Mouse (Mus musculus) stomach, embryonic 14.5 days (tissue): ENCODE results near the gene Slc33a1. TPM values are rescaled to one million over a fixed set of nuclear protein-coding genes. Genes with fewer than 3 reads are reported as not detected.

Experiments used
- ATAC-seq: fragments of 200-750 bp; cut with Nextera tagmentation; 2 replicates; pipeline ENCODE4 v1.8.0; 2017; ENCODE audit warnings: low read depth, moderate TSS enrichment; ENCODE audit not compliant: insufficient number of reproducible peaks, insufficient read depth, low FRiP score
- H3K27ac ChIP-seq: fragments of 300-500 bp; sonication (generic); 2 replicates; pipeline ENCODE4 v1.5.1; 2014; ENCODE audit warnings: mild to moderate bottlenecking, low read length, moderate library complexity, mixed read lengths
- H3K27me3 ChIP-seq: fragments of 300-500 bp; sonication (generic); 2 replicates; pipeline ENCODE4 v1.6.1; 2014; ENCODE audit warnings: low read length, control low read depth, mixed read lengths; ENCODE audit not compliant: control insufficient read depth, insufficient read depth
- H3K36me3 ChIP-seq: fragments of 300-500 bp; sonication (generic); 2 replicates; pipeline ENCODE4 v1.6.1; 2014; ENCODE audit warnings: mild to moderate bottlenecking, control low read depth, low read length, moderate library complexity, mixed read lengths; ENCODE audit not compliant: control insufficient read depth, insufficient read depth
- H3K4me1 ChIP-seq: fragments of 300-500 bp; sonication (generic); 2 replicates; pipeline ENCODE4 v1.6.1; 2014; ENCODE audit warnings: low read length, control low read depth, mixed read lengths; ENCODE audit not compliant: control insufficient read depth, insufficient read depth
- H3K4me2 ChIP-seq: fragments of 300-500 bp; sonication (generic); replicated peaks from 2 replicates; pipeline ENCODE4 v1.6.1; 2014; ENCODE audit warnings: low read depth, low read length, control low read depth
- H3K4me3 ChIP-seq: fragments of 300-500 bp; sonication (generic); 2 replicates; pipeline ENCODE4 v1.5.1; 2014; ENCODE audit warnings: low read depth, low read length, control low read depth
- H3K9ac ChIP-seq: fragments of 300-500 bp; sonication (generic); replicated peaks from 2 replicates; pipeline ENCODE4 v1.6.1; 2014; ENCODE audit warnings: low read depth, mild to moderate bottlenecking, control low read depth, low read length, moderate library complexity, mixed read lengths
- H3K9me3 ChIP-seq: fragments of 300-500 bp; sonication (generic); 2 replicates; pipeline ENCODE4 v1.6.1; 2016; ENCODE audit warnings: low read depth, low read length, control low read depth; ENCODE audit not compliant: control insufficient read depth
- WGBS: fragments of 180-500 bp; shearing (Covaris S2); extraction: QIAGEN DNeasy Blood & Tissue Kit; methylation state at CpG from one replicate; pipeline ENCODE4 v1.1.7; 2014; 5-methylcytosine and 5-hydroxymethylcytosine counted together
- polyA plus RNA-seq: library from polyadenylated mRNA; unstranded; fragments of >200 nt; fragmentation: Nextera tagmentation; extraction: Ambion mirVana; gene quantifications from 2 replicates; pipeline ENCODE4 v1.2.1, GENCODE M21; 2014

Slc33a1 gene
- polyA plus RNA-seq, 1 experiment from 2014 or later, result 15.3 TPM

GRCm38 (mm10) chr3:63963421-63964099 lies 1.0 kb downstream of the Slc33a1 start:
- Histone ChIP-seq H3K36me3 (no peaks in the 10 kb centered on the region), H3K27ac (no peak overlapping the region), H3K9ac (peak overlapping the region; percentile 73), H3K4me2 (peak overlapping the region; percentile 55), H3K4me1 (peaks cover 8% of the 10 kb centered on the region; the same call in 1 of the 2 replicates), H3K4me3 (peak overlapping the region; percentile 90), H3K9me3 (no peaks in the 10 kb centered on the region), H3K27me3 (no peaks in the 10 kb centered on the region)
- 5% methylated on average over 25 of the region's 25 CpGs for WGBS
- ATAC-seq, result no peak

GRCm38 (mm10) chr3:63949837-63950236 lies 14.7 kb downstream of the Slc33a1 start:
- no peak for ATAC-seq
- no peaks in the 10 kb centered on the region for H3K4me1 ChIP-seq
- H3K9me3 ChIP-seq, result no peaks in the 10 kb centered on the region
- H3K9ac ChIP-seq, result no peak overlapping the region
- no peak overlapping the region for H3K27ac ChIP-seq
- H3K27me3 ChIP-seq, result no peaks in the 10 kb centered on the region
- no peak overlapping the region for H3K4me2 ChIP-seq
- H3K4me3 ChIP-seq, result no peak overlapping the region
- H3K36me3 ChIP-seq, result 0 out of 2 replicates have a peak, but pooled peaks cover 6% of the 10 kb centered on the region
- 84% methylated on average over 3 of the region's 3 CpGs for WGBS

- Histone ChIP-seq H3K4me1 (no peaks in the 10 kb centered on the region), H3K9me3 (no peaks in the 10 kb centered on the region), H3K4me3 (no peak overlapping the region), H3K27me3 (no peaks in the 10 kb centered on the region), H3K9ac (no peak overlapping the region), H3K27ac (no peak overlapping the region), H3K4me2 (no peak overlapping the region), H3K36me3 (no peaks in the 10 kb centered on the region)
- ATAC-seq, result no peak
- WGBS, result 80% methylated on average over 2 of the region's 2 CpGs
Measured at GRCm38 (mm10) chr3:63941204-63941850, 23.2 kb downstream of the Slc33a1 start.

GRCm38 (mm10) chr3:63938928-63939327 lies 25.6 kb downstream of the Slc33a1 start:
- Histone ChIP-seq H3K4me3 (no peak overlapping the region), H3K36me3 (no peaks in the 10 kb centered on the region), H3K27ac (no peak overlapping the region), H3K27me3 (no peaks in the 10 kb centered on the region), H3K4me1 (no peaks in the 10 kb centered on the region), H3K4me2 (no peak overlapping the region), H3K9me3 (no peaks in the 10 kb centered on the region), H3K9ac (no peak overlapping the region)
- WGBS, result 74% methylated on average over 2 of the region's 2 CpGs
- ATAC-seq, result no peak

GRCm38 (mm10) chr3:63928878-63929859 lies 35.4 kb downstream of the Slc33a1 start, which contains the start of gene E130311K13Rik:
Gene E130311K13Rik (minus strand): TSS chr3:63929472.
- peak within 1 kb of the TSS; percentile 60 for H3K4me3 ChIP-seq
- no peaks in the 10 kb centered on the region for H3K27me3 ChIP-seq
- peak within 1 kb of the TSS; percentile 50 for H3K4me2 ChIP-seq
- peak within 1 kb of the TSS; percentile 88 for H3K9ac ChIP-seq
- H3K4me1 ChIP-seq, result no peaks in the 10 kb centered on the region
- no peaks in the 10 kb centered on the region for H3K9me3 ChIP-seq
- no peaks in the 10 kb centered on the region for H3K36me3 ChIP-seq
- peak within 1 kb of the TSS; percentile 58; the same call in 1 of the 2 replicates for H3K27ac ChIP-seq
- ATAC-seq, result peak; percentile 91
- 6% methylated on average over 48 of the region's 48 CpGs for WGBS

GRCm38 (mm10) chr3:63919634-63920033 lies 44.9 kb downstream of the Slc33a1 start:
- no peak overlapping the region for H3K4me2 ChIP-seq
- H3K9ac ChIP-seq, result no peak overlapping the region
- no peak for ATAC-seq
- H3K27ac ChIP-seq, result no peak overlapping the region
- H3K27me3 ChIP-seq, result no peaks in the 10 kb centered on the region
- no peaks in the 10 kb centered on the region for H3K4me1 ChIP-seq
- H3K36me3 ChIP-seq, result peaks cover 3% of the 10 kb centered on the region; the same call in 1 of the 2 replicates
- H3K4me3 ChIP-seq, result no peak overlapping the region
- no peaks in the 10 kb centered on the region for H3K9me3 ChIP-seq
- 76% methylated on average over 3 of the region's 3 CpGs for WGBS

GRCm38 (mm10) chr3:63910301-63910700 lies 54.3 kb downstream of the Slc33a1 start:
- Histone ChIP-seq H3K4me3 (no peak overlapping the region), H3K9ac (no peak overlapping the region), H3K36me3 (no peaks in the 10 kb centered on the region; the same call in 1 of the 2 replicates), H3K4me1 (no peaks in the 10 kb centered on the region), H3K9me3 (no peaks in the 10 kb centered on the region), H3K27me3 (no peaks in the 10 kb centered on the region), H3K27ac (no peak overlapping the region), H3K4me2 (no peak overlapping the region)
- ATAC-seq, result no peak
- WGBS, result 44% methylated on average over 4 of the region's 4 CpGs

- no peaks in the 10 kb centered on the region for H3K27me3 ChIP-seq
- peak overlapping the region; percentile 41 for H3K4me2 ChIP-seq
- H3K9ac ChIP-seq, result no peak overlapping the region
- H3K36me3 ChIP-seq, result no peaks in the 10 kb centered on the region
- no peaks in the 10 kb centered on the region for H3K4me1 ChIP-seq
- 3% methylated on average over 18 of the region's 18 CpGs for WGBS
- H3K4me3 ChIP-seq, result peak overlapping the region; percentile 15; the same call in 1 of the 2 replicates
- H3K9me3 ChIP-seq, result no peaks in the 10 kb centered on the region
- ATAC-seq, result no peak
- no peak overlapping the region for H3K27ac ChIP-seq
Measured at GRCm38 (mm10) chr3:63905241-63905640, 59.3 kb downstream of the Slc33a1 start.
